Mouse (Mus musculus) T-helper 17 cell (primary cell): ENCODE data around the gene Olfr1079.
"Not testable (repeated sequence)": the region's sequence is repeated elsewhere in the genome, so short reads cannot be mapped to it uniquely, and the experiment has no call there.

ENCODE experiments used
- in situ Hi-C, 2 experiments: fragments of 300-600 bp; cut with MboI, MseI; formaldehyde crosslinking; loops; 1 replicate in 1 of 2; 2 replicates in 1 of 2; pipeline ENCODE4 v1.15.1; 2025; ENCODE audit warnings: high pct_unique_total_duplicates in 2 of 2

Gene Olfr1079

DNA sequence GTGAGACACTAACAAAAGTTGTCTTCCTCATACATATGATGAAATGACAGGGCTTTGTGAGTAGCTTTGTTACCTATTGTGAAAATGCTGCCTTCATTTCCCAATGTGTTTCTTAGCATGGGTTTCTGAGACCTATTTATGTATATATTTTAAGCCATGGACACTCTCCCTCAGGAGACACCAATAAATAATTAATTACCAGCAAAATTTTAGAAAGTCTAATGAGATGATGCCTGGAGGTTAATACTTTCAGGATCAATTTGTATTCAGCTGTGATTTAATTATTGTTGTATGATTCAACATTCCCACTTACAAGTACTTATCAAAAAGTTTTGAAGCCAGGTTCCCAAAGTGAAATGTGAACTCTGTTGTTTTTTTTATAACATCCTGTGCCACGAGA is at the start of gene Olfr1079:
Gene Olfr1079, minus strand, starts transcription at position 101 of the 400 bp plus-strand sequence.
- in situ Hi-C loops: no loop called here

DNA sequence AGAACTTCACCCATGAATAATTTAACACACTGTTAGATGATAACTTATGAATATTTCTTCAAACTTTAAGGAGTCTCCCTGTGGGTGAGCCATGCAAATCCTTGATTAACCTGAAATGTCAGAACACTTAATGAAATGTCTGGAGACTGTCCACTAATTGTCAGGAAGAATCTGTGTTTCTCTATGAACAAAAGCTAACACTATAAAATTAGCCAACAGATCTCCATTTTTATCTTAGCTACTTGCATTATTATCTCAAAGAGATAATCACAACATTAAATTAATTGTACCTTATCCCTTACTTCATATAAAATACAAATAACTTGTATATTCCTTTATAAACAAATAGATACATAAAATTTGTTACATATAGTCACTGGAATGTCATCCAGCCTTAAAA is 15.9 kb upstream of the Olfr1079 start, which contains the start of gene Olfr1080:
Gene Olfr1080, minus strand, starts transcription at position 101 of the 400 bp plus-strand sequence.
- in situ Hi-C loops: not testable (repeated sequence)

DNA sequence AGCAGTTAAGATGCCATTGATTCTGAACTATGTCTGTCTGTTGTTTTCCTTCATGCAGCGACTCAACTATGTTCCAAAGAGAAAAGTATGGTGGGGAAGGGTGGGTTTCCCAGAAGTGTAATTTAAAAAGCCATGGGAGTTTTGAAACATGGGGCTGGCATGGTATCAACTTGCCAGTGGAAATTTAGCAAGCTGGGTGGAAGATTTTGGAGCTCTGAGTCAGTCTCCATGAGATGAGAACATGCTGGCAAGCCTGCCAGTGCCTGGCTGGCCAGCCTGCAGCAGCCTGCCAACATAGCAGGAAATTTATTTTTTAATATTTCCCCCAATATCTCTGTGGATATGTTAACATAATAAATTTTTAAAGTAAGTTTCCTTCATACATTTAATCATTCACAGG is 11.3 kb downstream of the Olfr1079 start:
- in situ Hi-C loops: no loop called here

DNA sequence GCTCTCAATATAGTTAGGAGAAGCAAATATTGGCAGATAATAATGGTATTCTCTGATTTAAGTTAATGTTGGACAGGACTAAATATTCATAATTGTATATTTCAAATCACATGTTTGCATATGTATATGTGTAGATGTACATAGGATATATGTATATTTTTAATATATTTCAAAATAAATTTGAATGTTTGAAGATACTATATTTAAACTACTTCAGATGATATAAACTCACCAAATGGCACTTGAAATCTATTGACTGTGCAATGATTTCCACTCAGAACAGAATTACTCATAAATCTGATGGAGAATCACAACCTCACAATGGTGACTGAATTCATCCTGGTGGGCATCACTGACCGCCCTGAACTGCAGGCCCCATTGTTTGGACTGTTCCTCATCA is 34.1 kb downstream of the Olfr1079 start, which contains the start of gene Olfr1076:
Gene Olfr1076, plus strand, starts transcription at position 301 of the 400 bp plus-strand sequence.
- in situ Hi-C loops: no loop called here

DNA sequence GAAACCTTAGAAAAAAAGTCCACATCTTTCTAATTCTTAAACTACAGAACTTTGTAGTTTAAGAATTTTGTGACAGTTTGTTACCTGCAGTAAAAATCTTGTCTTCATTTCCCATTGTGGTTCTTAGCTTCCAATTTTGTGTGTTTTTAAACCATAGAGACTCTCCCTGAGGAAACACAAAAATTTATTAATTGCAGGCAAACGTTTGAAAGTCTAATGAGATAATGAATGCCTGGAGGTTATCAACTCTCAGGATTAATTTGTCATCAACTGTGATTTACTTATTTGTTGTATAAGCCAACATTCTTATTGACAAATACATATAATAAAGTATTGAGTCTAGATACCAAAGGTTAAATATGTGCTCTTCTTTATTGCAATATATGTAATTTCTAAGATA is 55.0 kb downstream of the Olfr1079 start, which contains the start of gene Olfr228:
Gene Olfr228, minus strand, starts transcription at position 101 of the 400 bp plus-strand sequence.
- in situ Hi-C loops: no loop called here
